Mouse (Mus musculus) intestine, embryonic 15.5 days (tissue): ENCODE results near the gene Hivep1. TPM values are rescaled to one million over a fixed set of nuclear protein-coding genes. Genes with fewer than 3 reads are reported as not detected.

Experiments
- ATAC-seq: fragments of 200-750 bp; cut with Nextera tagmentation; 2 replicates; pipeline ENCODE4 v1.8.0; 2017; ENCODE audit warnings: moderate TSS enrichment, moderate library complexity
- H3K27ac ChIP-seq: fragments of 300-500 bp; sonication (generic); 2 replicates; pipeline ENCODE4 v1.5.1; 2015; ENCODE audit warnings: mild to moderate bottlenecking, inconsistent platforms
- H3K27me3 ChIP-seq: fragments of 300-500 bp; sonication (generic); replicated peaks from 2 replicates; pipeline ENCODE4 v1.6.1; 2015; ENCODE audit warnings: inconsistent platforms
- H3K36me3 ChIP-seq: fragments of 300-500 bp; sonication (generic); 2 replicates; pipeline ENCODE4 v1.6.1; 2015; ENCODE audit warnings: inconsistent platforms
- H3K4me1 ChIP-seq: fragments of 300-500 bp; sonication (generic); replicated peaks from 2 replicates; pipeline ENCODE4 v1.6.1; 2015; ENCODE audit warnings: inconsistent platforms
- H3K4me2 ChIP-seq: fragments of 300-500 bp; sonication (generic); replicated peaks from 2 replicates; pipeline ENCODE4 v1.6.1; 2015; ENCODE audit warnings: mild to moderate bottlenecking, inconsistent platforms
- H3K4me3 ChIP-seq: fragments of 300-500 bp; sonication (generic); replicated peaks from 2 replicates; pipeline ENCODE4 v1.5.1; 2015; ENCODE audit warnings: inconsistent platforms
- H3K9ac ChIP-seq: fragments of 300-500 bp; sonication (generic); 2 replicates; pipeline ENCODE4 v1.6.1; 2015; ENCODE audit warnings: inconsistent platforms
- H3K9me3 ChIP-seq: fragments of 300-500 bp; sonication (generic); 2 replicates; pipeline ENCODE4 v1.6.1; 2016; ENCODE audit warnings: inconsistent platforms
- WGBS: fragments of 180-500 bp; shearing (Covaris S2); methylation state at CpG from one replicate; pipeline ENCODE4 v1.1.7; 2015; 5-methylcytosine and 5-hydroxymethylcytosine counted together
- polyA plus RNA-seq: library from polyadenylated mRNA; unstranded; fragments of >200 nt; fragmentation: Nextera tagmentation; extraction: Ambion mirVana; gene quantifications from 2 replicates; pipeline ENCODE4 v1.2.1, GENCODE M21; 2015

Hivep1 gene
- polyA plus RNA-seq, 1 experiment from 2014 or later = 10.4 TPM

GRCm38 (mm10) chr13:42121777-42122682 lies 70.2 kb downstream of the Hivep1 start:
- no peaks in the 10 kb centered on the region; the same call in 1 of the 2 replicates for H3K36me3 ChIP-seq
- no peak overlapping the region for H3K27ac ChIP-seq
- no peaks in the 10 kb centered on the region for H3K9me3 ChIP-seq
- 0 out of 2 replicates have a peak, but pooled peaks cover 4% of the 10 kb centered on the region for H3K4me1 ChIP-seq
- no peak overlapping the region for H3K4me3 ChIP-seq
- WGBS = 77% methylated on average over 5 of the region's 5 CpGs
- H3K4me2 ChIP-seq = no peak overlapping the region
- ATAC-seq = no peak
- H3K9ac ChIP-seq = no peak overlapping the region
- no peaks in the 10 kb centered on the region for H3K27me3 ChIP-seq

- ATAC-seq = no peak
- Histone ChIP-seq H3K4me3 (no peak overlapping the region), H3K27me3 (no peaks in the 10 kb centered on the region), H3K27ac (no peak overlapping the region), H3K36me3 (no peaks in the 10 kb centered on the region), H3K4me2 (no peak overlapping the region), H3K9ac (no peak overlapping the region), H3K4me1 (0 out of 2 replicates have a peak, but pooled peaks cover 5% of the 10 kb centered on the region), H3K9me3 (no peaks in the 10 kb centered on the region)
- 72% methylated on average over 3 of the region's 3 CpGs for WGBS
Measured at GRCm38 (mm10) chr13:42144627-42145026, 92.8 kb downstream of the Hivep1 start.

- Histone ChIP-seq H3K4me2 (no peak overlapping the region), H3K27me3 (no peaks in the 10 kb centered on the region), H3K36me3 (no peaks in the 10 kb centered on the region), H3K9me3 (no peaks in the 10 kb centered on the region), H3K27ac (no peak overlapping the region), H3K4me1 (0 out of 2 replicates have a peak, but pooled peaks cover 10% of the 10 kb centered on the region), H3K4me3 (no peak overlapping the region), H3K9ac (no peak overlapping the region)
- WGBS = 44% methylated on average over 9 of the region's 9 CpGs
- no peak for ATAC-seq
Measured at GRCm38 (mm10) chr13:42149328-42150071, 97.7 kb downstream of the Hivep1 start.

- H3K9me3 ChIP-seq = no peaks in the 10 kb centered on the region
- H3K27ac ChIP-seq = no peak overlapping the region
- H3K27me3 ChIP-seq = no peaks in the 10 kb centered on the region
- no peak overlapping the region for H3K4me3 ChIP-seq
- H3K36me3 ChIP-seq = no peaks in the 10 kb centered on the region
- 28% methylated on average over 5 of the region's 5 CpGs for WGBS
- no peak overlapping the region for H3K9ac ChIP-seq
- ATAC-seq = no peak
- no peak overlapping the region for H3K4me2 ChIP-seq
- H3K4me1 ChIP-seq = 0 out of 2 replicates have a peak, but pooled peaks cover 10% of the 10 kb centered on the region
Measured at GRCm38 (mm10) chr13:42150072-42150450, 98.2 kb downstream of the Hivep1 start.

GRCm38 (mm10) chr13:42150462-42151127 lies 98.8 kb downstream of the Hivep1 start:
- Histone ChIP-seq H3K27ac (no peak overlapping the region), H3K9me3 (no peaks in the 10 kb centered on the region), H3K4me2 (no peak overlapping the region), H3K27me3 (no peaks in the 10 kb centered on the region), H3K4me3 (no peak overlapping the region), H3K9ac (no peak overlapping the region), H3K36me3 (peaks cover 3% of the 10 kb centered on the region), H3K4me1 (0 out of 2 replicates have a peak, but pooled peaks cover 10% of the 10 kb centered on the region)
- 77% methylated on average over 9 of the region's 9 CpGs for WGBS
- no peak for ATAC-seq

- WGBS = 91% methylated on average over 14 of the region's 14 CpGs
- H3K27me3 ChIP-seq = no peaks in the 10 kb centered on the region
- H3K27ac ChIP-seq = no peak overlapping the region
- H3K4me1 ChIP-seq = no peaks in the 10 kb centered on the region
- ATAC-seq = no peak
- H3K9me3 ChIP-seq = no peaks in the 10 kb centered on the region
- H3K4me2 ChIP-seq = no peak overlapping the region
- no peak overlapping the region for H3K4me3 ChIP-seq
- peaks cover 10% of the 10 kb centered on the region for H3K36me3 ChIP-seq
- no peak overlapping the region for H3K9ac ChIP-seq
Measured at GRCm38 (mm10) chr13:42158259-42158658, 106.4 kb downstream of the Hivep1 start.

GRCm38 (mm10) chr13:42159416-42160185 lies 107.8 kb downstream of the Hivep1 start:
- no peak overlapping the region for H3K4me2 ChIP-seq
- H3K27me3 ChIP-seq = no peaks in the 10 kb centered on the region
- H3K27ac ChIP-seq = no peak overlapping the region
- no peak for ATAC-seq
- 74% methylated on average over 14 of the region's 14 CpGs for WGBS
- no peaks in the 10 kb centered on the region for H3K4me1 ChIP-seq
- H3K9me3 ChIP-seq = no peaks in the 10 kb centered on the region
- no peak overlapping the region for H3K9ac ChIP-seq
- no peak overlapping the region for H3K4me3 ChIP-seq
- H3K36me3 ChIP-seq = peaks cover 10% of the 10 kb centered on the region

GRCm38 (mm10) chr13:42170802-42171201 lies 119.0 kb downstream of the Hivep1 start:
- Histone ChIP-seq H3K9me3 (no peaks in the 10 kb centered on the region), H3K4me3 (no peak overlapping the region), H3K4me1 (no peaks in the 10 kb centered on the region), H3K36me3 (no peaks in the 10 kb centered on the region; the same call in 1 of the 2 replicates), H3K27ac (no peak overlapping the region), H3K9ac (no peak overlapping the region), H3K4me2 (no peak overlapping the region), H3K27me3 (no peaks in the 10 kb centered on the region)
- WGBS = 62% methylated on average over 1 of the region's 1 CpGs
- ATAC-seq = no peak

- no peak overlapping the region for H3K9ac ChIP-seq
- H3K4me3 ChIP-seq = no peak overlapping the region
- H3K36me3 ChIP-seq = no peaks in the 10 kb centered on the region
- H3K9me3 ChIP-seq = no peaks in the 10 kb centered on the region
- H3K27ac ChIP-seq = no peak overlapping the region
- no peaks in the 10 kb centered on the region for H3K4me1 ChIP-seq
- ATAC-seq = no peak
- WGBS = 32% methylated on average over 3 of the region's 3 CpGs
- no peaks in the 10 kb centered on the region for H3K27me3 ChIP-seq
- H3K4me2 ChIP-seq = no peak overlapping the region
Measured at GRCm38 (mm10) chr13:42174827-42175420, 123.1 kb downstream of the Hivep1 start.

GRCm38 (mm10) chr13:42182635-42183034 lies 130.8 kb downstream of the Hivep1 start:
- Histone ChIP-seq H3K4me1 (no peaks in the 10 kb centered on the region), H3K4me2 (no peak overlapping the region), H3K4me3 (no peak overlapping the region), H3K9ac (no peak overlapping the region), H3K27ac (no peak overlapping the region), H3K9me3 (no peaks in the 10 kb centered on the region), H3K27me3 (no peaks in the 10 kb centered on the region), H3K36me3 (peaks cover 14% of the 10 kb centered on the region; the same call in 1 of the 2 replicates)
- no peak for ATAC-seq
- 88% methylated on average over 5 of the region's 5 CpGs for WGBS

GRCm38 (mm10) chr13:42184131-42184530 lies 132.3 kb downstream of the Hivep1 start:
- H3K4me2 ChIP-seq = no peak overlapping the region
- H3K27ac ChIP-seq = no peak overlapping the region
- H3K4me1 ChIP-seq = no peaks in the 10 kb centered on the region
- ATAC-seq = no peak
- no peaks in the 10 kb centered on the region for H3K9me3 ChIP-seq
- H3K9ac ChIP-seq = no peak overlapping the region
- no peaks in the 10 kb centered on the region for H3K27me3 ChIP-seq
- 92% methylated on average over 17 of the region's 17 CpGs for WGBS
- peaks cover 14% of the 10 kb centered on the region; the same call in 1 of the 2 replicates for H3K36me3 ChIP-seq
- H3K4me3 ChIP-seq = no peak overlapping the region
